Mouse (Mus musculus): ENCODE results near the gene Cab39l. TPM values are rescaled to one million over a fixed set of nuclear protein-coding genes. Genes with fewer than 3 reads are reported as not detected.

Gene Cab39l
- polyA plus RNA-seq, 1 experiment from 2014 or later, result 25.1 TPM

- Histone ChIP-seq H3K4me3 (replicated peaks) (no peak overlapping the region), H3K4me1 (replicated peaks) (no peaks in the 10 kb centered on the region), H3K9me3 (replicated peaks) (no peaks in the 10 kb centered on the region), H3K9ac (no peak overlapping the region), H3K27me3 (no peaks in the 10 kb centered on the region), H3K27ac (replicated peaks) (no peak overlapping the region), H3K4me2 (no peak overlapping the region), H3K36me3 (replicated peaks) (peaks cover 44% of the 10 kb centered on the region)
- WGBS (ENCODE audit: insufficient replicate concordance), result 81% methylated on average over 6 of the region's 6 CpGs
- ATAC-seq (ENCODE audit: insufficient read depth), result no peak
Measured at GRCm38 (mm10) chr14:59566756-59567155, 126.0 kb downstream of the Cab39l start.

- Histone ChIP-seq H3K9ac (no peak overlapping the region), H3K4me3 (replicated peaks) (no peak overlapping the region), H3K4me2 (no peak overlapping the region), H3K9me3 (replicated peaks) (no peaks in the 10 kb centered on the region), H3K27ac (replicated peaks) (no peak overlapping the region), H3K4me1 (replicated peaks) (no peaks in the 10 kb centered on the region), H3K36me3 (replicated peaks) (peaks cover 36% of the 10 kb centered on the region), H3K27me3 (no peaks in the 10 kb centered on the region)
- WGBS (ENCODE audit: insufficient replicate concordance), result 82% methylated on average over 5 of the region's 5 CpGs
- no peak for ATAC-seq (ENCODE audit: insufficient read depth)
Measured at GRCm38 (mm10) chr14:59576385-59576784, 135.6 kb downstream of the Cab39l start.

GRCm38 (mm10) chr14:59590614-59591013 lies 149.8 kb downstream of the Cab39l start:
- H3K4me1 ChIP-seq (replicated peaks), result no peaks in the 10 kb centered on the region
- H3K4me2 ChIP-seq, result no peak overlapping the region
- H3K9ac ChIP-seq, result no peak overlapping the region
- no peak overlapping the region for H3K27ac ChIP-seq (replicated peaks)
- WGBS (ENCODE audit: insufficient replicate concordance), result 70% methylated on average over 1 of the region's 1 CpGs
- peaks cover 47% of the 10 kb centered on the region for H3K36me3 ChIP-seq (replicated peaks)
- no peak for ATAC-seq (ENCODE audit: insufficient read depth)
- no peak overlapping the region for H3K4me3 ChIP-seq (replicated peaks)
- no peaks in the 10 kb centered on the region for H3K9me3 ChIP-seq (replicated peaks)
- no peaks in the 10 kb centered on the region for H3K27me3 ChIP-seq

- no peak overlapping the region for H3K4me3 ChIP-seq (replicated peaks)
- H3K36me3 ChIP-seq (replicated peaks), result peaks cover 37% of the 10 kb centered on the region
- H3K27ac ChIP-seq (replicated peaks), result no peak overlapping the region
- 63% methylated on average over 8 of the region's 8 CpGs for WGBS (ENCODE audit: insufficient replicate concordance)
- H3K9me3 ChIP-seq (replicated peaks), result no peaks in the 10 kb centered on the region
- peaks cover 5% of the 10 kb centered on the region for H3K4me1 ChIP-seq (replicated peaks)
- ATAC-seq (ENCODE audit: insufficient read depth), result no peak
- no peak overlapping the region for H3K4me2 ChIP-seq
- H3K9ac ChIP-seq, result no peak overlapping the region
- no peaks in the 10 kb centered on the region for H3K27me3 ChIP-seq
Measured at GRCm38 (mm10) chr14:59591901-59592300, 151.1 kb downstream of the Cab39l start.

GRCm38 (mm10) chr14:59592593-59592992 lies 151.8 kb downstream of the Cab39l start:
- Histone ChIP-seq H3K27ac (replicated peaks) (no peak overlapping the region), H3K27me3 (no peaks in the 10 kb centered on the region), H3K9me3 (replicated peaks) (no peaks in the 10 kb centered on the region), H3K4me1 (replicated peaks) (peaks cover 8% of the 10 kb centered on the region), H3K36me3 (replicated peaks) (peaks cover 37% of the 10 kb centered on the region), H3K4me3 (replicated peaks) (no peak overlapping the region), H3K9ac (no peak overlapping the region), H3K4me2 (no peak overlapping the region)
- no peak for ATAC-seq (ENCODE audit: insufficient read depth)
- WGBS (ENCODE audit: insufficient replicate concordance), result 92% methylated on average over 3 of the region's 3 CpGs

GRCm38 (mm10) chr14:59594988-59595387 lies 154.2 kb downstream of the Cab39l start:
- 83% methylated on average over 3 of the region's 3 CpGs for WGBS (ENCODE audit: insufficient replicate concordance)
- Histone ChIP-seq H3K9ac (no peak overlapping the region), H3K4me1 (replicated peaks) (peaks cover 14% of the 10 kb centered on the region), H3K4me2 (no peak overlapping the region), H3K4me3 (replicated peaks) (no peak overlapping the region), H3K27me3 (no peaks in the 10 kb centered on the region), H3K9me3 (replicated peaks) (no peaks in the 10 kb centered on the region), H3K27ac (replicated peaks) (no peak overlapping the region), H3K36me3 (replicated peaks) (peaks cover 16% of the 10 kb centered on the region; the same call in 1 of the 2 replicates)
- no peak for ATAC-seq (ENCODE audit: insufficient read depth)

GRCm38 (mm10) chr14:59597398-59598259 lies 156.9 kb downstream of the Cab39l start, which contains the start of gene Cdadc1:
Cdadc1 (minus strand) TSS chr14:59597959.
- WGBS (ENCODE audit: insufficient replicate concordance), result under 1% methylated on average over 48 of the region's 48 CpGs
- Histone ChIP-seq H3K4me1 (replicated peaks) (peaks cover 14% of the 10 kb centered on the region), H3K4me3 (replicated peaks) (peak within 1 kb of the TSS; percentile 92), H3K9me3 (replicated peaks) (no peaks in the 10 kb centered on the region), H3K27ac (replicated peaks) (peak within 1 kb of the TSS; percentile 76), H3K27me3 (no peaks in the 10 kb centered on the region), H3K9ac (peak within 1 kb of the TSS; percentile 86), H3K36me3 (replicated peaks) (0 out of 2 replicates have a peak, but pooled peaks cover 9% of the 10 kb centered on the region), H3K4me2 (peak within 1 kb of the TSS; percentile 86)
- peak; percentile 94 for ATAC-seq (ENCODE audit: insufficient read depth)

GRCm38 (mm10) chr14:59598260-59598627 lies 157.5 kb downstream of the Cab39l start:
- Histone ChIP-seq H3K4me1 (replicated peaks) (peaks cover 14% of the 10 kb centered on the region), H3K36me3 (replicated peaks) (0 out of 2 replicates have a peak, but pooled peaks cover 6% of the 10 kb centered on the region), H3K27ac (replicated peaks) (peak overlapping the region; percentile 76), H3K9me3 (replicated peaks) (no peaks in the 10 kb centered on the region), H3K9ac (peak overlapping the region; percentile 86), H3K27me3 (peaks cover 6% of the 10 kb centered on the region; the same call in 1 of the 2 replicates), H3K4me3 (replicated peaks) (peak overlapping the region; percentile 92), H3K4me2 (peak overlapping the region; percentile 86)
- 4% methylated on average over 8 of the region's 8 CpGs for WGBS (ENCODE audit: insufficient replicate concordance)
- ATAC-seq (ENCODE audit: insufficient read depth), result no peak

- Histone ChIP-seq H3K4me2 (no peak overlapping the region), H3K27ac (replicated peaks) (no peak overlapping the region), H3K27me3 (peaks cover 6% of the 10 kb centered on the region; the same call in 1 of the 2 replicates), H3K9me3 (replicated peaks) (no peaks in the 10 kb centered on the region), H3K4me1 (replicated peaks) (no peaks in the 10 kb centered on the region), H3K36me3 (replicated peaks) (no peaks in the 10 kb centered on the region), H3K4me3 (replicated peaks) (no peak overlapping the region), H3K9ac (no peak overlapping the region)
- 54% methylated on average over 5 of the region's 5 CpGs for WGBS (ENCODE audit: insufficient replicate concordance)
- no peak for ATAC-seq (ENCODE audit: insufficient read depth)
Measured at GRCm38 (mm10) chr14:59604002-59604645, 163.4 kb downstream of the Cab39l start.

GRCm38 (mm10) chr14:59605671-59606353 lies 165.0 kb downstream of the Cab39l start:
- no peak overlapping the region for H3K4me3 ChIP-seq (replicated peaks)
- no peak overlapping the region for H3K9ac ChIP-seq
- no peaks in the 10 kb centered on the region for H3K9me3 ChIP-seq (replicated peaks)
- no peak overlapping the region for H3K27ac ChIP-seq (replicated peaks)
- WGBS (ENCODE audit: insufficient replicate concordance), result 12% methylated on average over 5 of the region's 5 CpGs
- H3K36me3 ChIP-seq (replicated peaks), result no peaks in the 10 kb centered on the region
- H3K27me3 ChIP-seq, result peaks cover 6% of the 10 kb centered on the region; the same call in 1 of the 2 replicates
- ATAC-seq (ENCODE audit: insufficient read depth), result no peak
- H3K4me1 ChIP-seq (replicated peaks), result no peaks in the 10 kb centered on the region
- no peak overlapping the region for H3K4me2 ChIP-seq

GRCm38 (mm10) chr14:59607021-59607420 lies 166.2 kb downstream of the Cab39l start:
- 29% methylated on average over 3 of the region's 3 CpGs for WGBS (ENCODE audit: insufficient replicate concordance)
- Histone ChIP-seq H3K9me3 (replicated peaks) (no peaks in the 10 kb centered on the region), H3K36me3 (replicated peaks) (no peaks in the 10 kb centered on the region), H3K4me1 (replicated peaks) (no peaks in the 10 kb centered on the region), H3K4me3 (replicated peaks) (no peak overlapping the region), H3K9ac (no peak overlapping the region), H3K27ac (replicated peaks) (no peak overlapping the region), H3K4me2 (no peak overlapping the region), H3K27me3 (peaks cover 6% of the 10 kb centered on the region; the same call in 1 of the 2 replicates)
- no peak for ATAC-seq (ENCODE audit: insufficient read depth)
